Mouse (Mus musculus): ENCODE results near the gene Tspo.

The Tspo gene

GRCm38 (mm10) chr15:83584741-83585220, 21.4 kb downstream of the Tspo start:
- no peak for DNase-seq

- no peak for DNase-seq
These were observed 27.4 kb downstream of the Tspo start for GRCm38 (mm10) chr15:83590841-83591240.

GRCm38 (mm10) chr15:83591758-83592157, 28.4 kb downstream of the Tspo start:
- no peak for DNase-seq

- DNase-seq: no peak
These were observed 29.1 kb downstream of the Tspo start for GRCm38 (mm10) chr15:83592260-83593188.

- DNase-seq: no peak
These were observed 29.8 kb downstream of the Tspo start for GRCm38 (mm10) chr15:83593189-83593585.

GRCm38 (mm10) chr15:83593702-83594512, 30.5 kb downstream of the Tspo start:
- DNase-seq: no peak

- peak; percentile 94 for DNase-seq
These were observed 31.3 kb downstream of the Tspo start, which contains the start of gene Ttll12 for GRCm38 (mm10) chr15:83594513-83595363. Gene Ttll12 (minus strand): TSS chr15:83595157.

- no peak for DNase-seq
These were observed 31.9 kb downstream of the Tspo start for GRCm38 (mm10) chr15:83595364-83595711.

GRCm38 (mm10) chr15:83596833-83597232, 33.4 kb downstream of the Tspo start:
- DNase-seq: no peak

GRCm38 (mm10) chr15:83601185-83601584, 37.8 kb downstream of the Tspo start:
- DNase-seq: no peak

- DNase-seq: no peak
These were observed 39.1 kb downstream of the Tspo start for GRCm38 (mm10) chr15:83602372-83603045.

GRCm38 (mm10) chr15:83603046-83603396, 39.6 kb downstream of the Tspo start:
- DNase-seq: no peak

GRCm38 (mm10) chr15:83603426-83603825, 40.0 kb downstream of the Tspo start:
- DNase-seq: no peak

- DNase-seq: no peak
These were observed 42.8 kb downstream of the Tspo start for GRCm38 (mm10) chr15:83606216-83606615.

GRCm38 (mm10) chr15:83606700-83607099, 43.3 kb downstream of the Tspo start:
- no peak for DNase-seq

- peak; percentile 67 for DNase-seq
These were observed 43.9 kb downstream of the Tspo start for GRCm38 (mm10) chr15:83607115-83607802.

- no peak for DNase-seq
These were observed 51.9 kb downstream of the Tspo start for GRCm38 (mm10) chr15:83615245-83615644.
